Mouse (Mus musculus) liver, adult 2 months (tissue): ENCODE measurements around the gene Sgf29. TPM values are rescaled to one million over a fixed set of nuclear protein-coding genes. Genes with fewer than 3 reads are reported as not detected.

Experiments used
- DNase-seq: peaks from one replicate; pipeline ENCODE4 v3.0.0-alpha.2; 2011; ENCODE audit warnings: low read depth, low spot score; ENCODE audit errors: extremely low read depth
- H3K27ac ChIP-seq: fragments of 200-500 bp; replicated peaks from 2 replicates; pipeline ENCODE4 v1.5.1; 2012; ENCODE audit warnings: low read depth, mild to moderate bottlenecking, control low read depth, inconsistent platforms, low read length; ENCODE audit not compliant: insufficient read depth
- H3K27me3 ChIP-seq: fragments of 200-500 bp; 2 replicates; pipeline ENCODE4 v1.6.1; 2012; ENCODE audit warnings: mild to moderate bottlenecking, moderate library complexity, low read length, inconsistent platforms; ENCODE audit not compliant: control insufficient read depth, insufficient read depth
- H3K36me3 ChIP-seq: fragments of 200-500 bp; 2 replicates; pipeline ENCODE4 v1.6.1; 2012; ENCODE audit warnings: low read length, inconsistent platforms; ENCODE audit not compliant: control insufficient read depth, insufficient read depth
- H3K4me1 ChIP-seq: fragments of 200-500 bp; 2 replicates; pipeline ENCODE4 v1.6.1; 2011; ENCODE audit warnings: low read length; ENCODE audit not compliant: control insufficient read depth, insufficient read depth
- H3K4me3 ChIP-seq: fragments of 200-500 bp; 2 replicates; pipeline ENCODE4 v1.5.1; 2011; ENCODE audit warnings: low read depth, mild to moderate bottlenecking, control low read depth, low read length, moderate library complexity; ENCODE audit not compliant: insufficient read depth
- H3K79me2 ChIP-seq: fragments of 200-500 bp; 2 replicates; pipeline ENCODE4 v1.6.1; 2012; ENCODE audit warnings: inconsistent platforms, mild to moderate bottlenecking, low read length, moderate library complexity; ENCODE audit not compliant: control insufficient read depth, insufficient read depth
- H3K9ac ChIP-seq: fragments of 200-500 bp; 2 replicates; pipeline ENCODE4 v1.6.1; 2012; ENCODE audit warnings: low read depth, mild to moderate bottlenecking, control low read depth, inconsistent platforms, low read length
- CTCF ChIP-seq: fragments of 200-500 bp; IDR thresholded peaks from 2 replicates; pipeline ENCODE4 v1.5.1; 2011; ENCODE audit warnings: low read depth, low read length, control low read depth
- POLR2A ChIP-seq: fragments of 200-500 bp; IDR thresholded peaks from 2 replicates; pipeline ENCODE4 v1.6.1; 2011; ENCODE audit warnings: low read length, control low read depth; ENCODE audit not compliant: insufficient read depth; ENCODE audit errors: extremely low read depth
- whole genome bisulfite sequencing: fragments of 180-500 bp; shearing (Covaris S2); methylation state at CpG from one replicate; pipeline ENCODE4 v1.1.7; 2018; 5-methylcytosine and 5-hydroxymethylcytosine counted together
- polyA plus RNA-seq: library from polyadenylated mRNA; depleted of rRNA; stranded (reverse); fragments of >200 nt; gene quantifications from 2 replicates; pipeline ENCODE4 v1.2.3, GENCODE M21; 2012
- total RNA-seq: library from RNA; depleted of rRNA; stranded (reverse); fragments of >200 nt; gene quantifications from 2 replicates; pipeline ENCODE4 v1.2.3, GENCODE M21; 2014

Gene Sgf29
- total and polyA plus RNA-seq, 2 experiments, result 7.7 to 54.2 TPM

GRCm38 (mm10) chr7:126691676-126692075, 42.6 kb downstream of the Sgf29 start:
- Histone ChIP-seq H3K36me3 (no peaks in the 10 kb centered on the region), H3K79me2 (peaks cover 7% of the 10 kb centered on the region; the same call in 1 of the 2 replicates), H3K27me3 (no peaks in the 10 kb centered on the region), H3K27ac (peak overlapping the region; percentile 22), H3K4me3 (no peak overlapping the region), H3K4me1 (peaks cover 31% of the 10 kb centered on the region), H3K9ac (no peak overlapping the region)
- TF ChIP-seq CTCF, result 0 out of 2 replicates have a peak, but pooled peaks have one; percentile 34
- no peak for TF ChIP-seq POLR2A
- peak; percentile 77 for DNase-seq
- 30% methylated on average over 5 of the region's 5 CpGs for WGBS

- no peak overlapping the region for H3K4me3 ChIP-seq
- H3K4me1 ChIP-seq, result peaks cover 35% of the 10 kb centered on the region
- H3K27ac ChIP-seq, result no peak overlapping the region
- H3K9ac ChIP-seq, result no peak overlapping the region
- no peaks in the 10 kb centered on the region for H3K27me3 ChIP-seq
- peaks cover 7% of the 10 kb centered on the region; the same call in 1 of the 2 replicates for H3K79me2 ChIP-seq
- TF ChIP-seq CTCF (no peak), POLR2A (no peak)
- no peak for DNase-seq
- WGBS, result 94% methylated on average over 26 of the region's 26 CpGs
- H3K36me3 ChIP-seq, result no peaks in the 10 kb centered on the region
Observed at GRCm38 (mm10) chr7:126692426-126692825, 43.3 kb downstream of the Sgf29 start.

- peaks cover 7% of the 10 kb centered on the region; the same call in 1 of the 2 replicates for H3K79me2 ChIP-seq
- H3K27ac ChIP-seq, result no peak overlapping the region
- 7% methylated on average over 3 of the region's 3 CpGs for WGBS
- peaks cover 33% of the 10 kb centered on the region for H3K4me1 ChIP-seq
- TF ChIP-seq CTCF (peak; percentile 83), POLR2A (no peak)
- DNase-seq, result peak; percentile 77
- no peak overlapping the region for H3K4me3 ChIP-seq
- H3K9ac ChIP-seq, result no peak overlapping the region
- H3K27me3 ChIP-seq, result no peaks in the 10 kb centered on the region
- H3K36me3 ChIP-seq, result no peaks in the 10 kb centered on the region
Observed at GRCm38 (mm10) chr7:126693256-126693655, 44.1 kb downstream of the Sgf29 start.

- DNase-seq, result no peak
- no peak overlapping the region for H3K9ac ChIP-seq
- WGBS, result 80% methylated on average over 7 of the region's 7 CpGs
Observed at GRCm38 (mm10) chr7:126693781-126694180, 44.7 kb downstream of the Sgf29 start.

GRCm38 (mm10) chr7:126694441-126695051, 45.4 kb downstream of the Sgf29 start:
- no peaks in the 10 kb centered on the region for H3K36me3 ChIP-seq
- 50% methylated on average over 10 of the region's 10 CpGs for WGBS
- H3K9ac ChIP-seq, result peak overlapping the region; percentile 30; the same call in 1 of the 2 replicates
- no peak overlapping the region for H3K27ac ChIP-seq
- no peak for DNase-seq
- TF ChIP-seq CTCF (no peak), POLR2A (no peak)
- no peak overlapping the region for H3K4me3 ChIP-seq
- peaks cover 7% of the 10 kb centered on the region; the same call in 1 of the 2 replicates for H3K79me2 ChIP-seq
- no peaks in the 10 kb centered on the region for H3K27me3 ChIP-seq
- peaks cover 24% of the 10 kb centered on the region for H3K4me1 ChIP-seq

More at GRCm38 (mm10) chr7:126693781-126694180, 44.7 kb downstream of the Sgf29 start:
- TF ChIP-seq POLR2A, result no peak
- no peak for TF ChIP-seq CTCF
- Histone ChIP-seq H3K36me3 (no peaks in the 10 kb centered on the region), H3K27ac (no peak overlapping the region), H3K4me3 (no peak overlapping the region), H3K27me3 (no peaks in the 10 kb centered on the region), H3K4me1 (peaks cover 29% of the 10 kb centered on the region), H3K79me2 (peaks cover 7% of the 10 kb centered on the region; the same call in 1 of the 2 replicates)

GRCm38 (mm10) chr7:126695210-126695611, 46.1 kb downstream of the Sgf29 start, which contains the start of gene Bola2:
Bola2 (plus strand) TSS chr7:126695401.
- peak; percentile 62 for DNase-seq
- Histone ChIP-seq H3K9ac (peak within 1 kb of the TSS; percentile 80), H3K4me3 (peak within 1 kb of the TSS; percentile 75), H3K4me1 (peaks cover 17% of the 10 kb centered on the region), H3K27ac (peak within 1 kb of the TSS; percentile 93), H3K27me3 (no peaks in the 10 kb centered on the region), H3K79me2 (peaks cover 7% of the 10 kb centered on the region; the same call in 1 of the 2 replicates), H3K36me3 (no peaks in the 10 kb centered on the region)
- WGBS, result under 1% methylated on average over 31 of the region's 31 CpGs
- TF ChIP-seq CTCF (no peak), POLR2A (peak; percentile 50)
